Mouse (Mus musculus) liver, embryonic 16.5 days (tissue): ENCODE results near the gene Kcnj3. TPM values are rescaled to one million over a fixed set of nuclear protein-coding genes. Genes with fewer than 3 reads are reported as not detected.

Experiments used
- ATAC-seq: fragments of 200-750 bp; cut with Nextera tagmentation; 2 replicates; pipeline ENCODE4 v1.8.0; 2017; ENCODE audit warnings: low read depth, mild to moderate bottlenecking, moderate number of reproducible peaks, moderate library complexity
- H3K27ac ChIP-seq: fragments of 300-500 bp; sonication (generic); 2 replicates; pipeline ENCODE4 v1.5.1; 2014; ENCODE audit warnings: mild to moderate bottlenecking, low read length
- H3K27me3 ChIP-seq: fragments of 300-500 bp; sonication (generic); 2 replicates; pipeline ENCODE4 v1.6.1; 2014; ENCODE audit warnings: low read depth, low read length, mixed read lengths; ENCODE audit not compliant: control insufficient read depth, insufficient read depth
- H3K36me3 ChIP-seq: fragments of 300-500 bp; sonication (generic); 2 replicates; pipeline ENCODE4 v1.6.1; 2014; ENCODE audit warnings: mild to moderate bottlenecking; ENCODE audit not compliant: control insufficient read depth, insufficient read depth
- H3K4me1 ChIP-seq: fragments of 300-500 bp; sonication (generic); 2 replicates; pipeline ENCODE4 v1.6.1; 2014; ENCODE audit warnings: low read depth, low read length, mixed read lengths; ENCODE audit not compliant: control insufficient read depth
- H3K4me2 ChIP-seq: fragments of 300-500 bp; sonication (generic); 2 replicates; pipeline ENCODE4 v1.6.1; 2014; ENCODE audit warnings: low read depth, low read length, mixed read lengths
- H3K4me3 ChIP-seq: fragments of 300-500 bp; sonication (generic); 2 replicates; pipeline ENCODE4 v1.5.1; 2014; ENCODE audit warnings: low read depth, mild to moderate bottlenecking, low read length
- H3K9ac ChIP-seq: fragments of 300-500 bp; sonication (generic); 2 replicates; pipeline ENCODE4 v1.6.1; 2014; ENCODE audit warnings: low read depth, low read length
- H3K9me3 ChIP-seq: fragments of 300-500 bp; sonication (generic); replicated peaks from 2 replicates; pipeline ENCODE4 v1.6.1; 2016; ENCODE audit warnings: low read length; ENCODE audit not compliant: control insufficient read depth
- WGBS: fragments of 180-500 bp; shearing (Covaris S2); extraction: QIAGEN DNeasy Blood & Tissue Kit; methylation state at CpG from one replicate; pipeline ENCODE4 v1.1.7; 2014; ENCODE audit not compliant: insufficient replicate concordance; 5-methylcytosine and 5-hydroxymethylcytosine counted together
- polyA plus RNA-seq: library from polyadenylated mRNA; unstranded; fragments of >200 nt; fragmentation: Nextera tagmentation; extraction: Ambion mirVana; gene quantifications from 2 replicates; pipeline ENCODE4 v1.2.1, GENCODE M21; 2015

Gene Kcnj3
- polyA plus RNA-seq, 1 experiment from 2014 or later = not detected

GRCm38 (mm10) chr2:55439211-55439610, 3.4 kb downstream of the Kcnj3 start:
- Histone ChIP-seq H3K27me3 (peaks cover 18% of the 10 kb centered on the region), H3K4me2 (no peak overlapping the region), H3K27ac (no peak overlapping the region), H3K9ac (no peak overlapping the region), H3K4me1 (no peaks in the 10 kb centered on the region), H3K36me3 (no peaks in the 10 kb centered on the region), H3K9me3 (no peaks in the 10 kb centered on the region), H3K4me3 (no peak overlapping the region)
- ATAC-seq = no peak

GRCm38 (mm10) chr2:55442006-55442405, 6.2 kb downstream of the Kcnj3 start:
- Histone ChIP-seq H3K27ac (no peak overlapping the region), H3K36me3 (no peaks in the 10 kb centered on the region), H3K9ac (no peak overlapping the region), H3K4me1 (no peaks in the 10 kb centered on the region), H3K9me3 (no peaks in the 10 kb centered on the region), H3K27me3 (peaks cover 6% of the 10 kb centered on the region), H3K4me3 (no peak overlapping the region), H3K4me2 (no peak overlapping the region)
- WGBS = 71% methylated on average over 2 of the region's 2 CpGs
- no peak for ATAC-seq

- Histone ChIP-seq H3K4me1 (no peaks in the 10 kb centered on the region), H3K9me3 (no peaks in the 10 kb centered on the region), H3K36me3 (no peaks in the 10 kb centered on the region), H3K27me3 (no peaks in the 10 kb centered on the region), H3K4me2 (no peak overlapping the region), H3K27ac (no peak overlapping the region), H3K4me3 (no peak overlapping the region), H3K9ac (no peak overlapping the region)
- no peak for ATAC-seq
Measured at GRCm38 (mm10) chr2:55447298-55447697, 11.5 kb downstream of the Kcnj3 start.

GRCm38 (mm10) chr2:55450774-55451173, 15.0 kb downstream of the Kcnj3 start:
- 65% methylated on average over 1 of the region's 1 CpGs for WGBS
- Histone ChIP-seq H3K9me3 (no peaks in the 10 kb centered on the region), H3K4me1 (no peaks in the 10 kb centered on the region), H3K4me2 (no peak overlapping the region), H3K27me3 (no peaks in the 10 kb centered on the region), H3K27ac (no peak overlapping the region), H3K4me3 (no peak overlapping the region), H3K9ac (no peak overlapping the region), H3K36me3 (no peaks in the 10 kb centered on the region)
- no peak for ATAC-seq

- H3K27ac ChIP-seq = no peak overlapping the region
Measured at GRCm38 (mm10) chr2:55459195-55459594, 23.4 kb downstream of the Kcnj3 start.

GRCm38 (mm10) chr2:55469141-55469540, 33.4 kb downstream of the Kcnj3 start:
- Histone ChIP-seq H3K9ac (no peak overlapping the region), H3K4me1 (no peaks in the 10 kb centered on the region), H3K4me3 (no peak overlapping the region), H3K27ac (no peak overlapping the region), H3K36me3 (no peaks in the 10 kb centered on the region), H3K27me3 (no peaks in the 10 kb centered on the region), H3K4me2 (no peak overlapping the region), H3K9me3 (no peaks in the 10 kb centered on the region)
- no peak for ATAC-seq
- 50% methylated on average over 2 of the region's 2 CpGs for WGBS

More at GRCm38 (mm10) chr2:55459195-55459594, 23.4 kb downstream of the Kcnj3 start:
- Histone ChIP-seq H3K4me2 (no peak overlapping the region), H3K9me3 (no peaks in the 10 kb centered on the region), H3K4me3 (no peak overlapping the region), H3K9ac (no peak overlapping the region), H3K4me1 (no peaks in the 10 kb centered on the region), H3K36me3 (no peaks in the 10 kb centered on the region), H3K27me3 (no peaks in the 10 kb centered on the region)
- ATAC-seq = no peak
- 65% methylated on average over 2 of the region's 2 CpGs for WGBS

- Histone ChIP-seq H3K27ac (no peak overlapping the region), H3K4me2 (no peak overlapping the region), H3K27me3 (no peaks in the 10 kb centered on the region), H3K36me3 (no peaks in the 10 kb centered on the region), H3K9me3 (no peaks in the 10 kb centered on the region), H3K4me1 (no peaks in the 10 kb centered on the region), H3K4me3 (no peak overlapping the region), H3K9ac (no peak overlapping the region)
- ATAC-seq = no peak
- 81% methylated on average over 2 of the region's 2 CpGs for WGBS
Measured at GRCm38 (mm10) chr2:55470006-55470405, 34.2 kb downstream of the Kcnj3 start.

- no peak overlapping the region for H3K9ac ChIP-seq
- H3K27ac ChIP-seq = no peak overlapping the region
- no peak for ATAC-seq
- no peak overlapping the region for H3K4me3 ChIP-seq
- H3K4me1 ChIP-seq = no peaks in the 10 kb centered on the region
- H3K27me3 ChIP-seq = no peaks in the 10 kb centered on the region
- no peaks in the 10 kb centered on the region for H3K36me3 ChIP-seq
- H3K4me2 ChIP-seq = no peak overlapping the region
- no peaks in the 10 kb centered on the region for H3K9me3 ChIP-seq
- WGBS = 54% methylated on average over 4 of the region's 4 CpGs
Measured at GRCm38 (mm10) chr2:55479511-55479910, 43.7 kb downstream of the Kcnj3 start.

- Histone ChIP-seq H3K9me3 (no peaks in the 10 kb centered on the region), H3K4me1 (no peaks in the 10 kb centered on the region), H3K36me3 (no peaks in the 10 kb centered on the region), H3K27me3 (no peaks in the 10 kb centered on the region), H3K4me3 (no peak overlapping the region), H3K9ac (no peak overlapping the region), H3K4me2 (no peak overlapping the region), H3K27ac (no peak overlapping the region)
- WGBS = 60% methylated on average over 4 of the region's 4 CpGs
- no peak for ATAC-seq
Measured at GRCm38 (mm10) chr2:55479933-55480601, 44.3 kb downstream of the Kcnj3 start.
